ENCODE assay signal across 17 mouse cellular contexts in the genomic region with DNA sequence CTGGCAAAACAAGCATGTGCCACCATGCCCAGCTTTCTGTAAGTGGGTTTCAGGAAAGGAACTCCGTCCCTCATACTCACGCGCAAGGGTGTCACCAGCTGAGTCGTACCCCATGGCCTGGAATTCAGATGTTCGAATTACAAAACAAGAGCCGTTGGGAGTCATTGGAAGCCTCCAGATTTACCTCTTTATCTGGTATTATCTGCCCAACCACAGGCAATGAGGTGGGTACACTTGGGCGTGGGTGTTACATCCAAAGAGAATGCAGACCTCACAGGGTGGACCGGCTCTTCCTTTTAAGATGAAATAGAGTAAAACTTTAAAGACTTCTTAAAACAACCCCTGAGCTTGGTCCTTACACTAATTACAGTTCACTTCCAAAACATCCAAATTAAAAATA.
DNase-seq lines count a peak whose midpoint lies in the region; TF ChIP-seq lines count a peak whose summit lies in the region.
"Had no signal": no experiment of that assay in that cellular context is flagged by ENCODE, and none has a peak within 500 bp of the region (broad histone marks: within the 10 kb centered on the region; RNA-seq: fewer than 3 reads in every experiment).

No protein-coding gene starts in this region.

- H3K79me2 ChIP-seq in MEL (ENCODE audit: control insufficient read depth, insufficient read depth, low read length, poor library complexity) = no peaks in the 10 kb centered on the region

- H3K9ac ChIP-seq in MEL (ENCODE audit: control insufficient read depth, low read depth, low read length, poor library complexity, severe bottlenecking) = no peak overlapping the region

- H3K4me3 ChIP-seq in MEL (ENCODE audit: control insufficient read depth in 1 of 2, insufficient read depth in 1 of 2, low read depth in 2 of 2, low read length in 2 of 2) = no peak overlapping the region

- peak; percentile 16 to 66; a peak in 2 of 4 replicates for TF ChIP-seq EP300 in MEL (IDR thresholded peaks at IDR 0.05; ENCODE audit: low read depth in 1 of 2, low read length in 2 of 2)

- TF ChIP-seq CTCF in MEL (IDR thresholded peaks at IDR 0.05 in 2 of 3, conservative IDR thresholded peaks at IDR 0.05 in 1 of 3; ENCODE audit: control insufficient read depth in 1 of 3, insufficient read depth in 1 of 3, low read depth in 2 of 3, low read length in 3 of 3, poor library complexity in 1 of 3, severe bottlenecking in 1 of 3) = no peak

- no peak overlapping the region for H3K27ac ChIP-seq in MEL (ENCODE audit: control insufficient read depth, low read depth, low read length)

- H3K27me3 ChIP-seq in MEL (ENCODE audit: control insufficient read depth in 1 of 2, insufficient read depth in 2 of 2, low read length in 2 of 2) = no peaks in the 10 kb centered on the region
- H3K27me3 ChIP-seq: CH12.LX, Patski had no signal

- TF ChIP-seq POLR2A in MEL (IDR thresholded peaks at IDR 0.05; ENCODE audit: control insufficient read depth in 1 of 2, insufficient read depth in 1 of 2, low read depth in 1 of 2, low read length in 2 of 2, poor library complexity in 1 of 2) = no peak

- no peak for DNase-seq in MEL (ENCODE audit: low read depth, low spot score)
- DNase-seq in kidney, postnatal 4 days = no peak
- DNase-seq: adrenal gland, adult 2 months; adrenal gland, adult 8-10 months; adrenal gland, postnatal 10 days; adrenal gland, postnatal 14 days; adrenal gland, postnatal 25 days; adrenal gland, postnatal 36 days; B cell, adult 2 months; cerebellum, adult 11 months; cerebellum, adult 11-12 months; cerebellum, adult 18-20 months; cerebellum, adult 2 months; cerebellum, adult 8-10 months had no signal

- TF ChIP-seq RAD21 in MEL (IDR thresholded peaks at IDR 0.05; ENCODE audit: low read depth, low read length) = no peak

- no peaks in the 10 kb centered on the region for H3K9me3 ChIP-seq in MEL (replicated peaks; ENCODE audit: insufficient read depth, low read length)
- H3K9me3 ChIP-seq: G1E had no signal

- peaks cover 0 to 19% of the 10 kb centered on the region in 2 experiments; a peak in 2 of 4 replicates for H3K36me3 ChIP-seq in MEL (ENCODE audit: control insufficient read depth in 1 of 2, insufficient read depth in 2 of 2, low read length in 2 of 2)

- peaks cover 19 to 42% of the 10 kb centered on the region in 2 experiments for H3K4me1 ChIP-seq in MEL (ENCODE audit: control insufficient read depth in 1 of 2, insufficient read depth in 2 of 2, low read length in 2 of 2)

TF ChIP-seq in MEL, 35 proteins besides CTCF, POLR2A, EP300 and RAD21:
- no peak for TF ChIP-seq E2F4 (IDR thresholded peaks at IDR 0.05; ENCODE audit: borderline replicate concordance, low read depth, low read length)
- no peak for TF ChIP-seq ZMIZ1 (IDR thresholded peaks at IDR 0.05; ENCODE audit: low read depth, low read length)
- TF ChIP-seq CHD2 (IDR thresholded peaks at IDR 0.05; ENCODE audit: low read length) = no peak
- no peak for TF ChIP-seq TAL1 (IDR thresholded peaks at IDR 0.05; ENCODE audit: low read length)
- TF ChIP-seq GATA1 (IDR thresholded peaks at IDR 0.05; ENCODE audit: low read depth, low read length) = 0 out of 2 replicates have a peak, but pooled peaks have one; percentile 26
- no peak for TF ChIP-seq MYC (IDR thresholded peaks at IDR 0.05; ENCODE audit: low read depth, low read length)
- TF ChIP-seq MXI1 (IDR thresholded peaks at IDR 0.05; ENCODE audit: low read depth, low read length) = no peak
- no peak for TF ChIP-seq ZNF384 (IDR thresholded peaks at IDR 0.05; ENCODE audit: low read depth, low read length)
- no peak for TF ChIP-seq GABPA (IDR thresholded peaks at IDR 0.05; ENCODE audit: low read depth, low read length)
- TF ChIP-seq JUND (IDR thresholded peaks at IDR 0.05; ENCODE audit: low read depth, low read length) = no peak
- no peak for TF ChIP-seq POLR2AphosphoS2 (IDR thresholded peaks at IDR 0.05; ENCODE audit: low read length)
- peak; percentile 63; the same call in 1 of the 2 replicates for TF ChIP-seq RCOR1 (IDR thresholded peaks at IDR 0.05; ENCODE audit: low read depth, low read length)
- TF ChIP-seq MAFK (IDR thresholded peaks at IDR 0.05; ENCODE audit: borderline replicate concordance, low read depth, low read length) = no peak
- no peak for TF ChIP-seq MEF2A (IDR thresholded peaks at IDR 0.05; ENCODE audit: extremely low read depth, insufficient replicate concordance, low read depth, low read length, poor library complexity, severe bottlenecking)
